Mouse (Mus musculus) A20 (cell line): ENCODE results near the gene Mapk8ip3.

Source experiments
- DNase-seq: peaks from one replicate; pipeline ENCODE4 v3.0.0-alpha.2; 2011; ENCODE audit warnings: low read depth, low spot score

Mapk8ip3 gene

GRCm38 (mm10) chr17:24936259-24937237 lies at the start of gene Mapk8ip3:
Mapk8ip3 (minus strand) TSS chr17:24936977.
- DNase-seq = peak; percentile 97

- DNase-seq = peak; percentile 57
Observed at GRCm38 (mm10) chr17:24960852-24961715, 24.3 kb upstream of the Mapk8ip3 start.

- DNase-seq = peak; percentile 99
Observed at GRCm38 (mm10) chr17:24960135-24960851, 23.5 kb upstream of the Mapk8ip3 start, which contains the start of gene Jpt2. Jpt2 (minus strand) TSS chr17:24960689.

GRCm38 (mm10) chr17:24959371-24959770 lies 22.6 kb upstream of the Mapk8ip3 start:
- DNase-seq = no peak

DNA sequence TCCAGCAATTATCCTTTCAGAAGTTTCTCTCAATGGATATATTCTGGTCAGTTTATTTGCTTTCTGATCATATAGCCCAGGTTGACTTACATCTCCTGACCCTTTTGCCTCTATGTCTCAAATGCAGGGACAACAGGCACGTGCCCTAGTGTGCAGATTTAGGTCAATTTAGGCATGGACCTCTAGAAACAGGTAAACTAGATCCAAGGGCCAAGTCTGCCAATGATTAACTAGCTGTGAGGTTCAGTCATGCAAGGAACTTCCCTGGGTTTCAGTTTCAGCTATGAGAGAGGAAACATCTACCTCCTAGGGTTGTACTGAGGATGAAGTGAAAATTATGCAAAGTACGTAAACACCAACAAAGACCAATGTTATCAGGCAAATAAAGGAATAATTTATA lies 16.5 kb upstream of the Mapk8ip3 start:
- no peak for DNase-seq

GRCm38 (mm10) chr17:24950671-24951070 lies 13.9 kb upstream of the Mapk8ip3 start:
- DNase-seq = no peak

- DNase-seq = no peak
Observed at GRCm38 (mm10) chr17:24948204-24948603, 11.4 kb upstream of the Mapk8ip3 start.

- DNase-seq = peak; percentile 79
Observed at GRCm38 (mm10) chr17:24943589-24943988, 6.8 kb upstream of the Mapk8ip3 start.

- DNase-seq = peak; percentile 47
Observed at GRCm38 (mm10) chr17:24943036-24943435, 6.3 kb upstream of the Mapk8ip3 start.

GRCm38 (mm10) chr17:24942453-24942852 lies 5.7 kb upstream of the Mapk8ip3 start:
- peak; percentile 53 for DNase-seq

- no peak for DNase-seq
Observed at GRCm38 (mm10) chr17:24937266-24937665, 489 bp upstream of the Mapk8ip3 start.

DNA sequence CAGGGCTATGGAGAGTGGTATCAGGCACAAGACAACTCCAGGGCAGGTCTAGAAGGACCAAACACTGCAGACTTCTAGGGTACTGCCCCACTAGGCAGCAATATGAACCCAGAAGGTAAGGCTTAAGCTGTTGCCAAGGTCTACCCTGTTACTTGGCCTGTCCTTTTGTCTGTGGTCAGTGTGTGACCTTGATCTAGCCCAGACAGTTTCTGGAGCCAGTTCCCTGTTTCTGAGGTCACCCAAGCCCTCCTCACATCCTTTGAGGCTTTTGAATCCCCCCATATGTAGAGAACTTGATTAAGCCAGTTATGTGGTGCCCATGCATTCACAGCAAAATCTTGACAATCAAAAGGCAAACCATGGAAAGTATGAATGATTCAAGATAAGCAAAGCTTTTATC lies 1.1 kb downstream of the Mapk8ip3 start:
- DNase-seq = no peak

- no peak for DNase-seq
Observed at GRCm38 (mm10) chr17:24934926-24935325, 1.9 kb downstream of the Mapk8ip3 start.

DNA sequence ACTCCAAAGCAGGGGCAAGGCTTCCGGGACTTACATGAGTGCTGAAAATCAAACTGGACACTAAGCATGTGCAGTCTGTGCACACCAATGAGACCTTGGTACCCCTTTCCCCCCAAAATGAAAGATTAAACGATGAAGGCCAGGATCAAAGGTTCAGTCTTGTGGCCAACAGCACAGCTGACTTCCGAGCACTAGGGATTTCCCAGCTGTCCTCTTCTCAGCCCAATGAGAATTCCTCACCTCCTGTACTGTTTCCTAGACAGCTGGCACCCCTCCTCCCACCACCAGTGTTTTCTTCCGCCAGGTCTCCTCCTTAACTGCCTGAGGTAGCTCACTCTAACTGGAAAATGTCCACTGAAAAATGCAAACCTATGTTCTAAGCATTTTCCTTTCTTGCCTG lies 3.6 kb downstream of the Mapk8ip3 start:
- no peak for DNase-seq

- no peak for DNase-seq
Observed at GRCm38 (mm10) chr17:24932431-24932830, 4.3 kb downstream of the Mapk8ip3 start.

GRCm38 (mm10) chr17:24929506-24929905 lies 7.3 kb downstream of the Mapk8ip3 start:
- DNase-seq = no peak

- no peak for DNase-seq
Observed at GRCm38 (mm10) chr17:24923246-24923645, 13.5 kb downstream of the Mapk8ip3 start.

GRCm38 (mm10) chr17:24913984-24914383 lies 22.8 kb downstream of the Mapk8ip3 start:
- DNase-seq = no peak

- no peak for DNase-seq
Observed at GRCm38 (mm10) chr17:24907591-24907990, 29.2 kb downstream of the Mapk8ip3 start.

DNA sequence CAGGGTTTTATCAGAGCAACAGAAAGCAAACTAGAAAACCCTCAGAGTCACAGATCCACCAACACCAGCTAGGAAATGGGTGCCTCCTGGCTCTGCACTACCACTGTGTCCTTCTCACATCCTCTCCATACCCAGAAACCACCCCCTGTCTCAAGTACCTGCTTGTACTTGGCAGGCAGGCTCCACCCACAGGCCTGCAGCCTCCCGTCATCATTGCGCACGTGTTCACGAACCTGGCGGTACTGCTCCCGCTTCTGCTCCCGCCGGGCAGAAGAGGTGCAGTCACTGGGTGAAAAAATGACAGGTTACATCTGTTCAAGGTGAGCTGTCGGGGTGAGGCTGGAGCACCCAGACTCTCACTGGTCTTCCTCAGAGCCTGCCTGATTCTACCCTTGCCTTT lies 33.0 kb downstream of the Mapk8ip3 start:
- no peak for DNase-seq

- peak; percentile 33 for DNase-seq
Observed at GRCm38 (mm10) chr17:24902671-24903474, 33.9 kb downstream of the Mapk8ip3 start.
